Mouse (Mus musculus) hindbrain, embryonic 13.5 days (tissue): ENCODE results near the gene Gm16867. TPM values are rescaled to one million over a fixed set of nuclear protein-coding genes. Genes with fewer than 3 reads are reported as not detected.
"Not testable (repeated sequence)": the region's sequence is repeated elsewhere in the genome, so short reads cannot be mapped to it uniquely, and the experiment has no call there.

Experiments used
- ATAC-seq: fragments of 200-750 bp; cut with Nextera tagmentation; 2 replicates; pipeline ENCODE4 v1.8.0; 2017; ENCODE audit warnings: moderate TSS enrichment; ENCODE audit not compliant: low FRiP score
- H3K27ac ChIP-seq: fragments of 300-500 bp; sonication (generic); 2 replicates; pipeline ENCODE4 v1.5.1; 2015; ENCODE audit warnings: inconsistent platforms, mild to moderate bottlenecking, moderate library complexity
- H3K27me3 ChIP-seq: fragments of 300-500 bp; sonication (generic); 2 replicates; pipeline ENCODE4 v1.6.1; 2015; ENCODE audit warnings: mild to moderate bottlenecking, inconsistent platforms
- H3K36me3 ChIP-seq: fragments of 300-500 bp; sonication (generic); 2 replicates; pipeline ENCODE4 v1.6.1; 2015; ENCODE audit warnings: mild to moderate bottlenecking, inconsistent platforms
- H3K4me1 ChIP-seq: fragments of 300-500 bp; sonication (generic); replicated peaks from 2 replicates; pipeline ENCODE4 v1.6.1; 2015; ENCODE audit warnings: inconsistent platforms
- H3K4me2 ChIP-seq: fragments of 300-500 bp; sonication (generic); 2 replicates; pipeline ENCODE4 v1.6.1; 2015; ENCODE audit warnings: inconsistent platforms, mild to moderate bottlenecking, moderate library complexity
- H3K4me3 ChIP-seq: fragments of 300-500 bp; sonication (generic); 2 replicates; pipeline ENCODE4 v1.5.1; 2015; ENCODE audit warnings: mild to moderate bottlenecking, inconsistent platforms
- H3K9ac ChIP-seq: fragments of 300-500 bp; sonication (generic); 2 replicates; pipeline ENCODE4 v1.6.1; 2015; ENCODE audit warnings: mild to moderate bottlenecking, inconsistent platforms
- H3K9me3 ChIP-seq: fragments of 300-500 bp; sonication (generic); 2 replicates; pipeline ENCODE4 v1.6.1; 2016; ENCODE audit warnings: inconsistent platforms
- WGBS: fragments of 180-500 bp; shearing (Covaris S2); methylation state at CpG from one replicate; pipeline ENCODE4 v1.1.7; 2015; 5-methylcytosine and 5-hydroxymethylcytosine counted together
- polyA plus RNA-seq: library from polyadenylated mRNA; unstranded; fragments of >200 nt; fragmentation: Nextera tagmentation; extraction: Ambion mirVana; gene quantifications from 2 replicates; pipeline ENCODE4 v1.2.1, GENCODE M21; 2015

Gm16867 gene
- polyA plus RNA-seq, 1 experiment from 2014 or later: not detected

GRCm38 (mm10) chr14:69496259-69496658 is 6.9 kb downstream of the Gm16867 start:
- not testable (repeated sequence) for H3K4me3 ChIP-seq, H3K9ac ChIP-seq, ATAC-seq, H3K4me2 ChIP-seq, H3K9me3 ChIP-seq, H3K27me3 ChIP-seq, H3K27ac ChIP-seq, H3K36me3 ChIP-seq, H3K4me1 ChIP-seq

- not testable (repeated sequence) for H3K36me3 ChIP-seq, H3K4me1 ChIP-seq, H3K27ac ChIP-seq, H3K27me3 ChIP-seq, H3K4me2 ChIP-seq, H3K9ac ChIP-seq, ATAC-seq, H3K9me3 ChIP-seq, H3K4me3 ChIP-seq
- no CpG with 5 or more reads among the region's 2 CpGs for WGBS
Measured at GRCm38 (mm10) chr14:69494946-69495345, 8.2 kb downstream of the Gm16867 start.

DNA sequence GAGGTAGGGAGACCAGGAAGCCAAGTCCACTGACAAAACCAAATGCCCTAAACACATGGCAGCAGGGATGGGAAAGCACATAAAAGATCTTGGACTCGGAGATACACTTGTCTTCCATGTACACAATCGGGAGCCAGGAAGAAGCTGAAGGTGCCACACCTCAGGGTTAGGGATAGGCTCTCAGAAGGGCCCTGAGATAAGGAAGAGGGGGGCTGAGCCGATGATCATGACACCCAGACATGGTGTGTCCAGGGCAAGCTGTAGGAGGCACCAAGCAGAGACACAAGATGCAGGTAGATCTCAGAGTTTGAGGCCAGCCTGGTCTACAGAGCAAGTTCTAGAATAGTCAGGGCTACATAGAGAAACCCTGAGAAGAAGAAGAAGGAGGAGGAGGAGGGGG is 8.6 kb downstream of the Gm16867 start:
- not testable (repeated sequence) for H3K4me3 ChIP-seq, H3K4me1 ChIP-seq, H3K27me3 ChIP-seq, ATAC-seq, H3K9me3 ChIP-seq, H3K36me3 ChIP-seq, H3K9ac ChIP-seq, H3K4me2 ChIP-seq, H3K27ac ChIP-seq
- WGBS: no CpG with 5 or more reads among the region's 3 CpGs

- not testable (repeated sequence) for H3K27ac ChIP-seq, H3K4me1 ChIP-seq, H3K9me3 ChIP-seq, H3K4me3 ChIP-seq, ATAC-seq, H3K9ac ChIP-seq, H3K27me3 ChIP-seq, H3K4me2 ChIP-seq, H3K36me3 ChIP-seq
- no CpG with 5 or more reads among the region's 10 CpGs for WGBS
Measured at GRCm38 (mm10) chr14:69488001-69488400, 15.2 kb downstream of the Gm16867 start.

GRCm38 (mm10) chr14:69485466-69486135 is 17.6 kb downstream of the Gm16867 start:
- H3K4me3 ChIP-seq, H3K27me3 ChIP-seq, H3K4me2 ChIP-seq, H3K9me3 ChIP-seq, ATAC-seq, H3K27ac ChIP-seq, H3K4me1 ChIP-seq, H3K9ac ChIP-seq, H3K36me3 ChIP-seq: not testable (repeated sequence)
- WGBS: no CpG with 5 or more reads among the region's 18 CpGs

- H3K4me3 ChIP-seq, H3K27me3 ChIP-seq, H3K36me3 ChIP-seq, H3K27ac ChIP-seq, H3K4me1 ChIP-seq, H3K9me3 ChIP-seq, H3K9ac ChIP-seq, ATAC-seq, H3K4me2 ChIP-seq: not testable (repeated sequence)
- WGBS: no CpG with 5 or more reads among the region's 11 CpGs
Measured at GRCm38 (mm10) chr14:69473941-69474646, 29.1 kb downstream of the Gm16867 start.

DNA sequence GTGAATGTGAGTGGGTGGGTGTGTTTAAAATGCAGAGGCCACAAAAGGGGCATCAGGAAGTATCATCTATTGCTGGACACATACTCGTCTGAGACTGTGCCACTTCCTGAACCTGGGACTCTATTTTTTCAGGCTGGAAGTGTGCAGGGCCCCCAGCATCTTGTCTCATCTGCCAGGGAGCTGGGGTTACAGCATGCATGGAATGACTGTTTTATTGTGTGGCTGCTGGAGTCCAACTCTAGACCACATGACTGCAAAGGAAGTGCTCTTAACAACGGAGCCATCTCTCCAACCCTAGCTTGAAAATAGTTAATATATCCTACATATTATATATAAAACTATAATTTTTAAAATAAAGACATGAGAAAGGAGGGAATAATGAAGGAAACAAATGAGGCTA is 29.8 kb downstream of the Gm16867 start:
- H3K27ac ChIP-seq, H3K9ac ChIP-seq, H3K4me1 ChIP-seq, ATAC-seq, H3K27me3 ChIP-seq, H3K36me3 ChIP-seq, H3K4me2 ChIP-seq, H3K4me3 ChIP-seq, H3K9me3 ChIP-seq: not testable (repeated sequence)
- WGBS: no CpG with 5 or more reads among the region's 2 CpGs

DNA sequence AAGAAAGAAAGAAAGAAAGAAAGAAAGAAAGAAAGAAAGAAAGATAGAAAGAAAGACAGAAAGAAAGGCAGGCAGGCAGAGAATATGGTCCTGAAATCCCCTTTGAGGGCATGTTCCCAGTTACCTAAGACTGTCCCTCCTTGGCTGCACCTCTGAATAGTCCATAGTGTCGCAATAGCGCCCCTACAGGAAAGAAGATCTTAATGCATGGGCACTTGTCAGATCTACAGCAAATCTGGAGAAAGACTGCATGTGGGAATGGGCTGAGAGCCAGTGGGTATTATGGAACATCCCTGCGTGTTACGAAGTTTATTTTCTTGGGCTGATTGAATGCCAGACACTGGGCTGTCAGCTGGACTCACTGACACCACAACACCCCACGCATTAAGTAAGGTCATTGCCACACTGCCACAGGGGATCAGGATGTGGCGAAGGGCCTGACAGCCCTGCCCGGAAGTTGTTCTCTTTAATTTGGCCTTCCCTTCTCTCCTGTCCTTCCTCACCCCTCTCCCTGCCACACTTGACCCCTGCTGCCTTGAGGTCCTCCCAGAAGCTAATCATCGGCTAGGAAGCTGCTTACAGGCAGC is 32.9 kb downstream of the Gm16867 start:
- not testable (repeated sequence) for H3K27me3 ChIP-seq, H3K27ac ChIP-seq, H3K4me3 ChIP-seq, H3K4me1 ChIP-seq, H3K36me3 ChIP-seq, H3K9ac ChIP-seq, ATAC-seq, H3K9me3 ChIP-seq, H3K4me2 ChIP-seq
- no CpG with 5 or more reads among the region's 8 CpGs for WGBS

GRCm38 (mm10) chr14:69467612-69468366 is 35.4 kb downstream of the Gm16867 start:
- not testable (repeated sequence) for H3K27me3 ChIP-seq, H3K4me1 ChIP-seq, ATAC-seq, H3K4me3 ChIP-seq, H3K27ac ChIP-seq, H3K4me2 ChIP-seq, H3K36me3 ChIP-seq, H3K9me3 ChIP-seq, H3K9ac ChIP-seq
- WGBS: no CpG with 5 or more reads among the region's 17 CpGs

DNA sequence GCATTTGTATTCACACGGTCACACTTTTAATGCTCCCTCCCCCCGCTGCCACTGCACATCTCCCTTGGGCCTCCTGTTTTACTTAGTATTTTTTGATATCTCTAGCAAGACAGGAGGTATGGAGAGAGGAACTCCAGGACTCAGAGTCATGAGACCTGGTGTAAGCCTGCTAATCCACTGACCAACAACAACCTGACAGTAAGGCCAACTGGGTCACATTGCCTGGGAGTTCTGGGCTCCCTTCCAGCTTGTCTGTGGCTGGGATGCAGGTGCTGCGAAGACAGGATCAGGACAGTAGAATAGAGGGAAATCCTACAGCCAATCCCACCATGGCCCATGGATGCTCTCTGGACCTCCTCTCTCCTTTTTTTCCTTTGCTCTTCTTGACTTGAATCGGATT is 38.7 kb downstream of the Gm16867 start:
- H3K36me3 ChIP-seq, H3K4me3 ChIP-seq, H3K4me1 ChIP-seq, H3K27ac ChIP-seq, ATAC-seq, H3K9ac ChIP-seq, H3K27me3 ChIP-seq, H3K4me2 ChIP-seq, H3K9me3 ChIP-seq: not testable (repeated sequence)
- no CpG with 5 or more reads among the region's 4 CpGs for WGBS

DNA sequence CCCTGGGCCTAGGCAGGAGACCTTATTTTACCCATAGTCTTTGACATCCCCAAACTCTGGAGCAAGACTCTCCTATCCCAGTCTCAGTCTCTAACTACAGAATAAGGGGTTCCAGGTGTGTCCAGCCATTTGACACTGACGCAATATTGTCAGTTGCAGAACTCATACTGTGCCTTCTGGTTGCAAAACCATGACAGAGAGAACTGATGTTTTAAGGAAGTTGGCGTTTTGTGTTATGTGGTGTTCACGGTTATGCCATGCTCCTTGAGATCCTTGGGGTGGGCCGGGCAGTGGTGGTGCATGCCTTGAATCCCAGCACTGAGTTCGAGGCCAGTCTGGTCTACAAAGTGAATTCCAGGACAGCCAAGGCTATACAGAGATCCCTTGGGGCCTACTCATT is 45.5 kb downstream of the Gm16867 start:
- not testable (repeated sequence) for H3K36me3 ChIP-seq, H3K27me3 ChIP-seq, H3K9ac ChIP-seq, H3K4me3 ChIP-seq, H3K4me1 ChIP-seq, H3K4me2 ChIP-seq, H3K27ac ChIP-seq, H3K9me3 ChIP-seq, ATAC-seq
- no CpG with 5 or more reads among the region's 5 CpGs for WGBS

GRCm38 (mm10) chr14:69454640-69455039 is 48.5 kb downstream of the Gm16867 start:
- H3K4me1 ChIP-seq, H3K27me3 ChIP-seq, H3K9ac ChIP-seq, H3K36me3 ChIP-seq, H3K9me3 ChIP-seq, H3K4me3 ChIP-seq, H3K4me2 ChIP-seq, H3K27ac ChIP-seq, ATAC-seq: not testable (repeated sequence)
- no CpG with 5 or more reads among the region's 9 CpGs for WGBS
